Mouse (Mus musculus): ENCODE data around the gene Arfgef2. TPM values are rescaled to one million over a fixed set of nuclear protein-coding genes. Genes with fewer than 3 reads are reported as not detected.

The Arfgef2 gene
- polyA plus RNA-seq (2012; rRNA removed; ENCODE audit: low replicate concordance), result 15.7 and 17.2 TPM in 2 replicates

DNA sequence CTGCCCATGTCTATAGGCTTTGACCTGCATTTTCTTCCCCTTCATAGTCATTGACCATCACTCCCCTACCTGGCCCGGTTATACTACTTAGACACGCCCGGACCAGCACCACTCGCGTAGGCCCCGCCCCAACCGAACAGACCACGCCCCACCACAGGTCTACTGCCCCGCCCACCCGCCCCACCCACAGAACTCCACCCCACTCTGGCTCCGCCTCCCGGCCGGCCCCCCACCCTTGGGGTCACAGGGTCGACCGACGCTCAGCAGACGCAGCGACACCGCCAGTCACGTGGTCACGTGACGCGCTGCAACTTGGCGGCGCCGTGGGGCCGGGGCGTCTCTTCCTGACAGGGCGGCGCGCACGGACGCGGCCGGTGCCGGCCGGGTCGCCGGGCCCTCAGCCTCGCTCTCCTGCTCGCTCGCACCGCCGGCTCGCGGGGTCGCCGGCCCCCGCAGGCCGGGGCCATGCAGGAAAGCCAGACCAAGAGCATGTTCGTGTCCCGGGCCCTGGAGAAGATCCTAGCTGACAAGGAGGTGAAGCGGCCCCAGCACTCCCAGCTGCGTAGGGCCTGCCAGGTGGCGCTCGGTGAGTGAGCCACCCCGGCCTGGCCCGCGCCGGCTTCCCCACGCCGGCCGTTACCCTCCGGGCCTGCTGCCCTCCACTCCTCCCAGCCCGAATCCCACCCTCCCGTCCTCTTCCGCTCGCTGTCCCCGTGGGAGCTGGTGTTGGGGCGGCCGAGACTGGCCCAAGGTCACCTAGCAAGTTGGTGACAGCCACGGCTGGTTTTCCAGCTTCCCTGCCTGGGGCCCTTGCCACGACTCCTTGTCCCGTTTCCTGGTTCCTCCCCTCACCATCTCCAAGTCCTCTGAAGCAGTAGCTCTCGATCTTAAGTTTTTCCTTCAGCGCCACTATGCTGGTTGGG, at the start of gene Arfgef2:
Gene Arfgef2 (plus strand): TSS at position 339 of the 923 bp plus-strand sequence.

DNA sequence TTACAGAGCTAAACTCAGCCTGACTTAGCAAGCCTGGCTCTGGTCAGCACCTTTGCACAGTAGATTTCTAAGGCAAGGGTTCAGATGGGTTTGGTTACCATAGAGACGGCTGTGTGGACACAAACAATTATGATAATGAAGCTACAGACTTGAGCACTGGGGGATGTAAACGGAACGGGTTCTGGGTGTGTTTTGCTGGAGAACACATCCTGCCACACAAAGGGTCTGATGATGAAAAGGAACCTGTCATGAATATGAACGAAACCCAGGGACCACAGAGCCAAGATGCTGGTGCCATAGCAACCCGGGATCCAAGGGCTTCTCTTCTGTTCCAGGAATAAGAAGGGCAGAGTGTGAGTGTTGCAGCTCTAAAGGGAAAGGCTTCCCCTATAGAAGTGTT, 13.0 kb upstream of the Arfgef2 start, which contains the start of gene Trp53rkb:
Gene Trp53rkb (plus strand): TSS at position 177 of the 400 bp plus-strand sequence.

DNA sequence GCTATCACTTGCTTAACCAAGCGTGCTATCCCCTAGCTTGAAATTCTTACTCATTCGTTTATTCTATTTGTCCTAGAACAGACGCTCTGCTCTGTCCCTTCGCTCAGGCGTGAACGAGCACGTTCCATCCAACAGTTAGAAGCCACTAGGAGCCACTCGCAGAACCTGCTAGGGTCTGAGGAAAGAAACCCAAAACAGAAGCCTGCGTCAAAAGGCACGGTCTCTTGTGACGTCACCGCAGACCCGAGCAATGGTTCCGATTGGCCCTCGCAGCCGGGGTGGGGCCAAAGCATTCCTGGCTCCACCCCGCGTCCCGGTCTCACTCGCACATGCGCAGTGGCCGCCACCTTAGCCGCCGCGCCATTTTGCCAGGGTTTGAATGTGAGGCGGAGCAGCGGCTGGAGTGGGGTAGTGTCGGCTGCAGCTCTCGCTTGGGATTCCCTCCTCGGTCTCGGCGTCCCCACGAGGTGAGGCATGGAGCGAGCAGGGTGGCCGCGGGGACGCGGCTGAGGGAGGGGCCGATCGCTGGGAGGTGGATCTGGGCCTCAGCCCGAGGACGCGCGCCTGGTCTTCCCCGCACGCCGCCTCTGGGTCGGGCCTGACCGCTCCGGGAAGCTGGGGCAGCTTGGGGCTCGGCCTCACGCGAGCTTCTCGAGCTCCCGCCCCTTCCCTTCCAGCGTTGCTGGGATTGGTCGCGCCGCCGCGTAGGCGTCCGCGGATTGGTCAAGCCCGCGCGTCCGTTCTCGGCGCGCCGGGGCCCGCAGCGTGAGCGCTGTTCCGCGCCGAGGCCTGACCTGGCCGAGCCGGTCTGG, 100.5 kb downstream of the Arfgef2 start, which contains the start of gene Cse1l:
Gene Cse1l (plus strand): TSS at position 330 of the 812 bp plus-strand sequence.

Other genes starting within 250 kb of the Arfgef2 start
- 13.4 and 34.7 TPM in 2 replicates for gene Prex1, start 91.8 kb upstream of the Arfgef2 start, polyA plus RNA-seq (2012; rRNA removed; ENCODE audit: low replicate concordance)
- gene Trp53rkb, start 13.1 kb upstream of the Arfgef2 start, polyA plus RNA-seq (2012; rRNA removed; ENCODE audit: low replicate concordance), result 1.9 and 5.8 TPM in 2 replicates
- gene Cse1l, start 100.5 kb downstream of the Arfgef2 start, polyA plus RNA-seq (2012; rRNA removed; ENCODE audit: low replicate concordance), result 15.8 and 26.8 TPM in 2 replicates
- 45.6 and 46.8 TPM in 2 replicates for gene Stau1, start 190.7 kb downstream of the Arfgef2 start, polyA plus RNA-seq (2012; rRNA removed; ENCODE audit: low replicate concordance)
- gene Ddx27, start 209.6 kb downstream of the Arfgef2 start, polyA plus RNA-seq (2012; rRNA removed; ENCODE audit: low replicate concordance), result 25.8 and 35.6 TPM in 2 replicates